In the genomic region with DNA sequence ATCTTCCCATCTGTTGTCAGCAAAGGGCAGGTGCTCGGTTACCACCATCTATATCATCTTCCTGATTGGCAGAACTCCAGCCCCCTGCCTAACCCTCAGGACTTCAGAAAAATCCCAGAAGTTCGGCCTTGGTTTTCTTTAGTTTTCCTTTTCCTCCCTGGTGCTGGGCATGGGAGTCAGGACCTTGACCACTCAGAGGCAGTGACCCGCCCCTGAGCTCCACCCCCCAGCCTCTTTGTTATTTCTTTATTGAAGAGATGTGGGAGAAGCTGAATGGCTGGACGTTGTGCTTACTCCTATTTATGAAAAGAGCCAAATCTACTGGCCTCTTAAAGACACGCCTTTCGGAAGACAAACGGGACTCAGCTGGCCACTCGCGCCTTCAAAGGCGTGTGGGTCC, we compare ENCODE assay signal across 7 mouse cellular contexts. TPM values are rescaled to one million over a fixed set of nuclear protein-coding genes. Genes with fewer than 3 reads are reported as not detected.
DNase-seq lines count a peak whose midpoint lies in the region; ATAC-seq lines count a peak whose summit lies in the region.

No protein-coding gene starts in this region.

- ATAC-seq in hindbrain, embryonic 15.5 days (ENCODE audit: low FRiP score, low read depth), result no peak; the same call in 1 of the 2 replicates
- no peak; the same call in 1 of the 2 replicates for ATAC-seq in liver, embryonic 15.5 days (ENCODE audit: insufficient read depth)
- ATAC-seq in neural tube, embryonic 13.5 days (ENCODE audit: low read depth), result peak; percentile 25; the same call in 1 of the 2 replicates

- peak overlapping the region; percentile 70 for H3K4me3 ChIP-seq in hindbrain, embryonic 15.5 days
- H3K4me3 ChIP-seq in liver, embryonic 15.5 days (replicated peaks), result peak overlapping the region; percentile 66
- H3K4me3 ChIP-seq in neural tube, embryonic 13.5 days, result peak overlapping the region; percentile 50

- H3K9ac ChIP-seq in hindbrain, embryonic 15.5 days, result peak overlapping the region; percentile 67
- H3K9ac ChIP-seq in liver, embryonic 15.5 days, result peak overlapping the region; percentile 77
- H3K9ac ChIP-seq in neural tube, embryonic 13.5 days, result peak overlapping the region; percentile 75

- H3K27me3 ChIP-seq in hindbrain, embryonic 15.5 days, result no peaks in the 10 kb centered on the region; the same call in 1 of the 2 replicates
- peaks cover 61% of the 10 kb centered on the region for H3K27me3 ChIP-seq in liver, embryonic 15.5 days
- H3K27me3 ChIP-seq in neural tube, embryonic 13.5 days, result peaks cover 20% of the 10 kb centered on the region

- 2% methylated on average over 10 of the region's 10 CpGs for WGBS in hindbrain, embryonic 15.5 days
- WGBS in liver, embryonic 15.5 days (ENCODE audit: insufficient replicate concordance), result 6% methylated on average over 10 of the region's 10 CpGs
- 5% methylated on average over 10 of the region's 10 CpGs for WGBS in neural tube, embryonic 13.5 days

- peak overlapping the region; percentile 91 for H3K27ac ChIP-seq in hindbrain, embryonic 15.5 days (replicated peaks)
- H3K27ac ChIP-seq in liver, embryonic 15.5 days (replicated peaks), result peak overlapping the region; percentile 78
- peak overlapping the region; percentile 90 for H3K27ac ChIP-seq in neural tube, embryonic 13.5 days (replicated peaks)

- no peaks in the 10 kb centered on the region for H3K9me3 ChIP-seq in hindbrain, embryonic 15.5 days
- no peaks in the 10 kb centered on the region for H3K9me3 ChIP-seq in liver, embryonic 15.5 days (replicated peaks)
- no peaks in the 10 kb centered on the region for H3K9me3 ChIP-seq in neural tube, embryonic 13.5 days

- peak overlapping the region; percentile 88 for H3K4me2 ChIP-seq in hindbrain, embryonic 15.5 days
- peak overlapping the region; percentile 95 for H3K4me2 ChIP-seq in liver, embryonic 15.5 days
- peak overlapping the region; percentile 78 for H3K4me2 ChIP-seq in neural tube, embryonic 13.5 days

- H3K4me1 ChIP-seq in hindbrain, embryonic 15.5 days (replicated peaks), result peaks cover 18% of the 10 kb centered on the region
- H3K4me1 ChIP-seq in liver, embryonic 15.5 days (replicated peaks), result peaks cover 38% of the 10 kb centered on the region
- H3K4me1 ChIP-seq in neural tube, embryonic 13.5 days (replicated peaks), result peaks cover 20% of the 10 kb centered on the region

- peak; percentile 36 to 45 for DNase-seq in urinary bladder, postnatal 36 days (ENCODE audit: low spot score in 2 of 2)
- no peak for DNase-seq in urinary bladder, adult 18-20 months (ENCODE audit: low spot score in 2 of 2)
- peak; percentile 51 for DNase-seq in fibroblast of lung, adult 2 months (ENCODE audit: low read depth)
- DNase-seq in thymus, adult 18-20 months, result no peak

- H3K36me3 ChIP-seq in hindbrain, embryonic 15.5 days, result no peaks in the 10 kb centered on the region
- H3K36me3 ChIP-seq in liver, embryonic 15.5 days (replicated peaks), result no peaks in the 10 kb centered on the region
- no peaks in the 10 kb centered on the region for H3K36me3 ChIP-seq in neural tube, embryonic 13.5 days

RNA-seq across cellular contexts. Expression of a gene that starts 0.6 kb away (rescaled TPM):
- polyA plus RNA-seq in hindbrain, embryonic 15.5 days (2015; fragmentation: Nextera tagmentation; extraction: Ambion mirVana), result 30.9 and 36.8 TPM in 2 replicates
- 2.8 and 3.4 TPM in 2 replicates for polyA plus RNA-seq in liver, embryonic 15.5 days (2015; fragmentation: Nextera tagmentation; extraction: Ambion mirVana)
- polyA plus RNA-seq in neural tube, embryonic 13.5 days (2015; fragmentation: Nextera tagmentation; extraction: Ambion mirVana), result 19.4 and 24.0 TPM in 2 replicates

RNA-seq across cellular contexts. Expression of a gene that starts 12.0 kb away (rescaled TPM):
- 28.8 and 30.7 TPM in 2 replicates for polyA plus RNA-seq in hindbrain, embryonic 15.5 days (2015; fragmentation: Nextera tagmentation; extraction: Ambion mirVana)
- polyA plus RNA-seq in liver, embryonic 15.5 days (2015; fragmentation: Nextera tagmentation; extraction: Ambion mirVana), result 13.9 and 17.2 TPM in 2 replicates
- polyA plus RNA-seq in neural tube, embryonic 13.5 days (2015; fragmentation: Nextera tagmentation; extraction: Ambion mirVana), result 30.1 and 30.4 TPM in 2 replicates

Comparison
In these comparisons a context has a peak if more than half of its experiments do, and no peak if none do; other contexts are left out.
1. DNase-seq: peak in urinary bladder, postnatal 36 days (2 of 2) and fibroblast of lung, adult 2 months (single experiment); none in urinary bladder, adult 18-20 months (0 of 2) and thymus, adult 18-20 months (0 of 2).
2. Peak in every context shown above with its lines, with median percentiles within 50 percentile points of each other: H3K27ac ChIP-seq, H3K4me2 ChIP-seq, H3K4me3 ChIP-seq and H3K9ac ChIP-seq.